Mouse (Mus musculus) lung, postnatal 4 days (tissue): ENCODE measurements around the gene Art2b.
"Not testable (repeated sequence)": the region's sequence is repeated elsewhere in the genome, so short reads cannot be mapped to it uniquely, and the experiment has no call there.

ENCODE experiments used
- DNase-seq, 2 experiments: peaks; one replicate each; pipeline ENCODE4 v3.0.0; 2021

Art2b gene

DNA sequence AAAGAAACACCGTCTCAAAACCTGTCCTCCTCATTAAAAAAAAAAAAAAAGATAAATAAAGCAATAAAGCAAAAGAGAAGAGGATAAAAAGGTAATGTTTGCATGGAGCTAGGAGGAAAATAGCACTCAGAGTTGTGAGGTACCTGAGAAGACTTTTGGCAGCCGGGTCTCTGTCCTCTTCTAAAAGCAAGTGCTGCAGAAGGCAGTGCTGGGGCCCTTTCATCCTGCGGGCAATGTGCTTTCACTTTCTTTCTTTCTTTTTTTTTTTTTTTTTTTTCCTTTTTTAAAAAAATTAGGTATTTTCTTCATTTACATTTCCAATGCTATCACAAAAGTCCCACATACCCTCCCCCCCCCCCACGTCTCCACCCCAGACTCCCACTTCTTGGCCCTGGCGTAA is at the start of gene Art2b:
TSS of gene Art2b (minus strand) at position 193 of the 400 bp plus-strand sequence.
- no peak for DNase-seq

DNA sequence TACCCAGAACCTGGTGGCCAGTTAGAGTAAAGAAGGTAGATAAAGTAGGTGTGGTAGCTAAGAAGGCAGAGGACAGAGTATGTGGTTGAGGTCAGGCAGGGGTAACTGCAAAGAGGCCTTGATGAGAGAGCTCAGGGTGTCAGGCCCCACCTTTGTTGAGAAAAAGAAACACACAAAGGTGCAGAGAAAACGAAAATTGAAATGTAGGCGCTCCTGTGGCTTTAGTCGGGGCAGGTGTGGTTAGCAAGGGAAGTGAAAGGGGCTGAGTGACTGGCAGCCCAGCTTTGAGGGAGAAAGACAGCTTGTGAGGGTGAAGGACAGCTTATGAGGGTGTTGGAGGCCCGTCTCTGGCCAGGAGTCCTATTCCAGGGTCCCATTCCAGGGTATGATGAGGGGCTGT is 49.1 kb upstream of the Art2b start:
- DNase-seq = no peak

DNA sequence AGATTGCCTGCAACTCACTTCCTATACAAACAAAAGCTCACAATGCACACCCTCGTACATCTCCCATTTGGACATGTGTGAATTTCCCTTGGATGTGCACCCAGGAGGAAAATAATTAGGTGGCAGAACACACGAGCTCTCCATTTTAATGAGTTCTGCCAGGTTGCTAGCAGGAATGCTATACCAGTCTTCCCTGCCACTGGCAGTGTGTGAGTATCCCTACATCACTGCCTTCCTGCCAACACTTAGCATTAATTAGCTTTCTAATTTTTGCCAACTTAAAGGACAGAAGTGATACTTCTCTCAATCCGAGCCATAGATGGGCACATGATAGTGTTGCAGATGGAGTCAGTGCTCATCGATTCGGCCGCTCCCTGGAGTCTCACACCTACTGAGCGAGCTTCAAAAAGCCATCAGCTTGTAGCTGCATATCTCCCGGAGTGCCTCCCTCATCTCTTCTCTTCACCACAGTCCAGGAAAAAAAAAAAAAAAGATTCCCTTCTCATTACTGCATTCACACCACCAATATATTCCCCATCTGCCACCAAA is 48.3 kb upstream of the Art2b start:
- no peak for DNase-seq

DNA sequence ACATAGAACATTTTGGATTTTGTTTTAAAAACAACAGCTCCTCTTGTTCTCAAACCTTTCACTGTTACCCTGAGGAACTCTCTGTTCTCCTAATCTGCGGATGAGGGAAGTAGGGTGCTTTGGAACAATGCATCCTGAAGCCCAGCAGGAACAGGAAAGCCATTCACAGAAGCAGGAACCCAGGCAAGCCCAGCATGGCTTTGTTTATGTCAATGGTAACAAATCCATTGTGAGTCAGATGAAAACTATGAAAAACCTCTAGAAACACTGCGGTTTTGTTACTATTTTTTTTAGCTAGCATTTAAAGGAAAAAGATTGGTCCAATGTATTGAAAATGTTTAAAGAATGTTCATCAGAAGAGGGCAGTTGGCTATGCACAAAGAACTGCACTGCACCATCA is 43.1 kb upstream of the Art2b start:
- DNase-seq = no peak

- not testable (repeated sequence) for DNase-seq
These were observed 41.8 kb upstream of the Art2b start for GRCm38 (mm10) chr7:101627166-101627565.

- DNase-seq = no peak
These were observed 38.9 kb upstream of the Art2b start for GRCm38 (mm10) chr7:101624283-101624682.

- DNase-seq = not testable (repeated sequence)
These were observed 36.5 kb upstream of the Art2b start for GRCm38 (mm10) chr7:101621861-101622260.

DNA sequence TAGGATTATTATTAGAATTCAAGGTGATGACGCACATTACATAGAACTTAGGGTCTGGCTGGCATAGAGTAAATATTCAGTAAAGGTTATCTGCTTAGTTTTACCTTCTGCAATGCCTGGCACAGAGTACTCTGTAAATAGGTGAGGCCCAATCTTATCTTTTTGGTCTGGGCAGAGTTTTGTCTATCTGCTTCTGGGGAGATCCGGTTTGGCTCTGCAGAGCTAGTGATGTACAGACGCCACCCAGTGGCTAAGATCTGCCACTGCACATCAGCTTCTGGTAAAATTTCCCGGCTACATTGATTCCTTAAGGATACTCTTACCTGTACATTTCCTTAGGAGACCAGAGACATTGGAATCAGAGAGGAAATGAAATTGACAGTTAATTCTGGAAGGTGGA is 35.0 kb upstream of the Art2b start:
- DNase-seq = peak in 1 of 2 experiments; percentile 41

- no peak for DNase-seq
These were observed 32.9 kb upstream of the Art2b start for GRCm38 (mm10) chr7:101618273-101618672.

DNA sequence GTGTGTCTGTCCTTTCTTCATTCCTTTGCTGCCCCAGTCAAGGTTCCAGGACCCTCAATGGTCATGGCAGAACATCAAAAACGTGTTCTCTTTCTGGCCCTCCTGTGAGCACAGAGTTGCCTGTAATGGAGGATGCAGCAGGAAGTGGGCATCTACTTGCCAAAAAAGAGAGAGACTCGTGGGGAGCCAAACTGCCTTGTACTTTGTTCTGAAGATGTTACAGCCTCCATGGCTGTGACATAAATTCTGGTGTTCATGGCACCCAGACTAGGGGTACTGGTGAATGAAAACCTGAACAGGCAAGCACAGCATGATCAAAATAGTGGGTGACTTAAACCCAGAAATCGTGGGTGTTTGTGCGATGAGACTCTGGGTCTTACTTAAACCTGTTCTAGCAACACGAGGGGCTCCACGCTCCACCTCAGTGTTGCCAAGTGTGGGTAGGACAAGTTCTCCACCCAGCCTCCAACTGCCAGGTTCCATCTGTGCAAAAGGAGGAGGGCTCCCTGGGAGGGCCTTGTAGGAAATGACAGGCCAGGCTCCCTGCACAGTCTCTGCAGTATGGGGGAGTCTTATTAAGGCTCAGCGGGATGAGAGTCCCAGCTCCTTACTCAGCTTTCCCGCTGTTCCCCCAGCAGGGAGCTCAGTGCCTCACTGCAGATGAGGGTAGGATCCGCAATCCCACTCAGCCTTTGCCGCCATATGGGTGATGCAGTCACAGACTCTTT is 32.2 kb upstream of the Art2b start:
- no peak for DNase-seq

DNA sequence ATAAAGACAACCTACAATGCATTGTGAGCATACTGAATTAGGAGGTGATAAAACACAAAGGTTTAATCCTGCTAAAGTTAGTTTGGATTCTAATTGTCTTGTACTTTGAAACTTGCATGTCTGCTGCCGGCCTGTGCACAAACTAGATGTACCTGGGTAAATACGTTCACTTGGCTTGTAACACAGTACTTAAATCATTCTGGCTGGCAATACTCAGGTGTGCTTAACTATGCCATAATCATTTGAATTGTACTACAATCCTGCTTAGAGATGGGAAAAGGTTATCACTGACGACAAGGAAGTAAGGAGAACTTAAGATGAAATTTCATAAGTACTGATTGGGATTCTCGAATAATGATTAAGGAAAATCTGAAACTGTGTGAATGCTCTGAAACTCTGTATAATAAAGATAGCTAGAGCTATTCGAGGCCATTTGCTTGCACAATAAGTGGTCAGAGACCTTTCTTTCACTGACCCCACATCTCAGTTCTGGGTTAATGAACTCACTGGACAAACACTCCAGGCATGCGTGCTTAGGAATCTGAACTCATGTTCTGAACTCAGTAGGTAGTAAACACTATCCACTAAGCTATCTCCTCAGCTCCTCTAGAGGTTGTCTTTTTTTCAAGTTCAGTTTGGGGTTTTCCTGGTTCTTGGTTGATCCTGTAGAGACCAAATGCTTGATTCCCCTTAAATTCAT is 30.9 kb upstream of the Art2b start:
- DNase-seq = no peak

- DNase-seq = no peak
These were observed 30.0 kb upstream of the Art2b start for GRCm38 (mm10) chr7:101615406-101615805.

DNA sequence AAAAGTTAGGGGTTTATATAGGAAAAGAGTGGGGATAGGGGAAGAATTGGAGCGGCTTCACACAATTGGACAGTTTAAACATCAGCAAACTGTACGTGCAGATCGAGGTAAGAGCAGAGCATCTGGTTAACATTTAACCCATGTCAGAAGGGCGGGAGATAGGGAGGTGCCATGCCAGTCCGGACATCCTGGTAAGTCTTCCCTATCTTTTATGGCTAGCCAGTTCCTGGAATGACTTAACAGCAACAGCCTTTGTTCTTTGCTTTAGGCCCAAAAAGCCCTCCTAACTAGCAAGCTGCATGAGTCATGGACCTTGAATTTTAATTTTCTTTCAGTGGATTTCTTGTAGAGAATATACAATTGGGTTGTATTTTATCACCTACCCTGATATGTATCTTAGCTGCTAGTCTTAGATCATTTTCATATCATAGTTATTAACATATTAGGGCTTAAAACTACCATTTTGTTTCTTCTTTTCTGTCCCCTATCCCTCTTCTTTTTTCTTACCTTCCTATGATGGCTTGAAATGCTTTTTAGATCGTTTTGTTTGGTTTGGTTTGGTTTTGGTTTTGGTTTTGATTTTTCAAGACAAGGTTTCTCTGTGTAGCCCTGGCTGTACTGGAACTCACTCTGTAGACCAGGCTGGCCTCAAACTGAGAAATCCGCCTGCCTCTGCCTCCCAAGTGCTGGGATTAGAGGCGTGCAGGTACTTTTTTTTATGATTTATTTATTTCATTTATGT is 27.6 kb upstream of the Art2b start:
- not testable (repeated sequence) for DNase-seq

DNA sequence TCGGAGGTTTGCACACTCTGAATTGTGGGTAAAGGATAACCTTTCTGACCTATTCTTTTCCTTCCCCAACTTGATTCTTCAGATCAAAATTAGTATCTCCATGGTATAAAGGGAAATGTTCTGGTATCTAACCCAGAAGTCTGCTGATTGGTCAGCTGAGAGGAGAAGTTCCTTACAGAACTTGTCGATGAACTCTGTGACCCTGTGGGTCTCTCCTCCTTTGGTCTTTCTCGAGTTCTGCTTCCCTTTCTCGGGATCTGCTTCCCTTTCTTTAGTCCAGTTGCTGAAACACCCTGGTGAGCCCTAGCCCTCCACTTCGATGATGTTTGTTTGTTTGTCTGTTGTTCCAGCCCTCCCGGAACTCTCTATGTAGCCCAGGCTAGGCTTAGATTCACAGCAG is 22.4 kb upstream of the Art2b start:
- DNase-seq = no peak

DNA sequence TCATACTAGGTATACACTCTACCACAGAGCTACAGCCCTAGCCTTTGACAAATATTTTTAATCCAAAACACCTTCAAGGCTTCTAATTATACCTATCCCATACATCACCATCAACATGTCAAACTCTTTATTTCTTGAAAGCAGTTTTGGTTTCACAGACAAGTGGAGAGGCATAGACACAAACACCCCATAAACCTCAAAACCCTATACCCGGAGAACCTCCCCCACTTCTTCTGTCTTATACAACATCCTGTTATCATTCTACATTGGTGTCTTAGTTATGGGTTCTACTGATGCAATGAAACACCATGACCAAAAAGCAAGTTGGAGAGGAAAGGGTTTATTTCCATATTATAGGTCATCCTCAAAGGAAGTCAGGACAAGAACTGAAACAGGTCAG is 15.0 kb upstream of the Art2b start:
- no peak for DNase-seq

DNA sequence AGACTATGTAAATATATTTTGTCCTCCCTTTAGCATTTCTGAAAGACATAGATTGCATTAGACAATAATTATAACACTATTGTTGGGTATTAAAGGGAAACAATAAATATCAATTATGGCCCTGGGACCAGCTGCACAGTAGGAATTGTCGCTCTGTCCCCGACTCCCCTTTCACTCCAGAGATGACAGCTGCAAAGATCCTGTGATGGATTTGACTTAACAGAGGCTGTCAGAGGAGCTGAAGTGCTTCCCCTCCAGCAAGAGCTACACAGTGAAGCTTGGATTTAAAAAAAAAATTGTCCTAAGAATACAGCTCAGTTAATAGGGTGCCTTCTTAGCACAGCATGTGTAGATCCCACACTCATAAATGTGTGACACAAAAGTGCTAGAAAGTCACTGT is 13.1 kb upstream of the Art2b start:
- no peak for DNase-seq

DNA sequence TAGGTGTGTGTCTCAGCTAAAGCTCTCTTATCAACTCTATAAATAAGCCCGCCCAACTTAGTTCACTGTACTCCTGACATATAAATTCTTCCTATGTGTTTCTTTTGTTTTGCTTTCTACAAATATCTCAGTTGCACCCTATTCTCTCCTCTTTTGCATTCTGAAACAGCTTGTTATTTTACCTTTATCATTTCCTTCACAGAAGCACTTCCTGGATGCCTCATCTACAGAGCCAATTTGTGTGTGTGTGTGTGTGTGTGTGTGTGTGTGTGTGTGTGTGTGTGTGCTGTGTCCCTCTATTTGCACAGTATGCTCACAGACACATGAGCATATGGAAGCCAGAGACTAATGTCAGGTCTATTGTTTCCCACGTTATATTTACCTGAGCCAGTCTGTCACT is 9.6 kb upstream of the Art2b start:
- DNase-seq = no peak

- not testable (repeated sequence) for DNase-seq
These were observed 1.1 kb downstream of the Art2b start for GRCm38 (mm10) chr7:101584271-101584670.

DNA sequence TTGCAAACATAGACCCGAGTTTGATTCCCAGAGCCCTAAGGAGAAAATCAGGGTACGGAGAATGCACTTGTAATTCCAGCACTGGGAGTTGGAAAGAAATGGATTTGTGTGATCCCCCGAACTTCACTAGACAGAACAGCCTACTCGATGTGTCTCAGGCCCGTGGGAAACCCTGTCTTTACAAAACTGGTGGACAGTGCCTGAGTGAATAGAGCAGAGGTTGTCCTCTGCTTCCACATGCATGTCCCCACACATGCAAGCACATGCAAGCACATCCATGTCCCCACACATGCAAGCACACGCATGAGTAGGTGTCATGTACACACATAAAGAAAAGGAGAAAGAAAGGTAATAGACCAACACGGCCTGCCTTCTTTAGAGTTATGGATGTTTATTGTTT is 3.4 kb downstream of the Art2b start:
- DNase-seq = no peak

DNA sequence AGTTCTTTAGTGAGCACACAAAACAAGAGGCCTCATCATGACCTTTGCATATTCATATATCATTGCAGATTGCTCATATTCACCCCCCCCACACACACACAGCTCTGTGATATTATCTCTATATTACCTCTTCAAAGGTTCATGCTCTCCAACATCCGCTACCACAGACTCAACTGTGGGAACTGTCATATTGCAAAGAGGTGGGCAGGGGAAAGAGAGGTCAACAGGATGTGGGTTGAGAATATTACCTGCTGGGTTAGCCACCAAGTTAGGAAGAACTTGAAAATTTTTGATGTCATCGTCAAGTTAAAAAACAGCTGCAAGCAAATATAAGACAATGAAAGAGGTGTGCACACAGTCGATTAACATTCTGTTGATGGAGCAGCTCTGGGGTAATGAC is 4.5 kb downstream of the Art2b start:
- DNase-seq = not testable (repeated sequence)

GRCm38 (mm10) chr7:101574413-101574812 is 11.0 kb downstream of the Art2b start:
- DNase-seq = no peak

GRCm38 (mm10) chr7:101573636-101574035 is 11.8 kb downstream of the Art2b start:
- DNase-seq = not testable (repeated sequence)

DNA sequence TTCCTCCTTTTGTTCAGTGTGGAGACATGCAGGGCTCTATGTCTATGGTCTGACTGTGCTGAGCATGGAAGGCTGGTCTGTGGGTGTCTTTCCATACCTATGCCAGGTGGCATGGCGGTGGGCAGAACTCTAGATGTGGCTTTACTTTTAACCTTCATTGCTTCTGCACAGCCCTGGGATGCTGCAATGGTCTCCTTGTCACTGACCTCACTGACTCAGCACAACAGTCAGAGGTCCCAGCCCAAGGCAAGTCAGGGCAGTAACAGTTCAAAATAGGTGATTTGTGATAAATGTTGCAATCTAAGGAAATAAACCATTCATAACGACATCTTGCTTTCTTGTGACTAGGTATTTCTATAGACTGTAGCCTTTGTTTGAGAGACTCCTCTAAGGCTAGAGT is 21.3 kb downstream of the Art2b start:
- DNase-seq = no peak

- not testable (repeated sequence) for DNase-seq
These were observed 26.0 kb downstream of the Art2b start for GRCm38 (mm10) chr7:101559393-101559792.
